Mouse (Mus musculus): Measurements from ENCODE around the gene Reep6. TPM values are rescaled to one million over a fixed set of nuclear protein-coding genes. Genes with fewer than 3 reads are reported as not detected.

The Reep6 gene
- polyA plus RNA-seq, 1 experiment from 2014 or later = 5.7 TPM

DNA sequence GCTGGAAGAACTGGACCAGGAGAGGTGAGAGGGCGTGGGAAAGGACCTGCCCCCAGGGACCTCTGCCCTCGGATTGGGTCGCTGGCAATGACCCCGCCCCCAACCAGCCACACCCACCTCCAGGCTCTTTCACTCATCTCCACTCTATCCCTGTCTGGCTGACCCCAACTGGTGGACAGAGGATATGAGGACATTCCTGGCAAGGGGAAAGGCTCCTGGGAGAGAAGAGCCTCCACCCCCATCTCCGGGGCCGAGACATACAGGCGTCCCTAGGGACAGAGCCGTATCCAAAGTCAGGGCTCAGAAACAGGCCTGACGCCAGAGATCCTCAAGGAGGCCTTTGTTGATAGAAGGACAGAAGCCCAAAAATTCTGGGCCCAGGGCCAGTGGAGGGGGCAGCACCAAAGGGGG, 27.3 kb upstream of the Reep6 start:
- Histone ChIP-seq H3K27ac (no peak overlapping the region), H3K9me3 (no peaks in the 10 kb centered on the region), H3K27me3 (peaks cover 82% of the 10 kb centered on the region), H3K4me1 (peaks cover 17% of the 10 kb centered on the region), H3K9ac (no peak overlapping the region; the same call in 1 of the 2 replicates), H3K4me3 (0 out of 2 replicates have a peak overlapping the region, but pooled peaks have one; percentile 9), H3K4me2 (replicated peaks) (peak overlapping the region; percentile 37), H3K36me3 (0 out of 2 replicates have a peak, but pooled peaks cover 2% of the 10 kb centered on the region)
- 9% methylated on average over 9 of the region's 9 CpGs for WGBS
- no peak for ATAC-seq (ENCODE audit: insufficient number of reproducible peaks, insufficient read depth, low FRiP score, low TSS enrichment)

DNA sequence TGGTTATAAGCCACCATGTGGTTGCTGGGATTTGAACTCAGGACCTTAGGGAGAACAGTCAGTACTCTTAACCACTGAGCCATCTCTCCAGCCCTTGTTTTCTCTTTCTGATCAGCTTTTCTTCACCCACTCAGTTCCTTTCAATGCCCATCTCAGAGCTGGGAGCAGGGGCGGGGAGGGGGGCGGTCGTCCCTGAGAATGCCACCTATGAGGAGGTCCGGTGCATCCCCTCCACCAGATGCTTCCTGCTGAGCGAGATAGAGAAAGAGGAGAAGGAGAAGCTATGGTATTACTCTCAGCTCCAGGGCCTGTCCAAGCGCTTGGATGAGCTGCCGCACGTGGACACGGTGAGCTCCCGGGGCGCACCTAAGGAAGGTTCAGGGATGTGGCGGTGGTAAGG, 25.3 kb upstream of the Reep6 start:
- Histone ChIP-seq H3K36me3 (peaks cover 13% of the 10 kb centered on the region), H3K4me3 (no peak overlapping the region), H3K4me1 (peaks cover 8% of the 10 kb centered on the region; the same call in 1 of the 2 replicates), H3K27ac (no peak overlapping the region), H3K9ac (no peak overlapping the region), H3K9me3 (no peaks in the 10 kb centered on the region), H3K27me3 (peaks cover 65% of the 10 kb centered on the region), H3K4me2 (replicated peaks) (peak overlapping the region; percentile 15)
- 21% methylated on average over 12 of the region's 12 CpGs for WGBS
- ATAC-seq (ENCODE audit: insufficient number of reproducible peaks, insufficient read depth, low FRiP score, low TSS enrichment) = no peak

- Histone ChIP-seq H3K36me3 (peaks cover 13% of the 10 kb centered on the region), H3K4me1 (peaks cover 8% of the 10 kb centered on the region; the same call in 1 of the 2 replicates), H3K9me3 (no peaks in the 10 kb centered on the region), H3K27ac (no peak overlapping the region), H3K4me2 (replicated peaks) (peak overlapping the region; percentile 15), H3K4me3 (no peak overlapping the region), H3K9ac (no peak overlapping the region), H3K27me3 (peaks cover 61% of the 10 kb centered on the region)
- ATAC-seq (ENCODE audit: insufficient number of reproducible peaks, insufficient read depth, low FRiP score, low TSS enrichment) = no peak
- 14% methylated on average over 25 of the region's 25 CpGs for WGBS
These were observed 24.9 kb upstream of the Reep6 start for GRCm38 (mm10) chr10:80304862-80305261.

- Histone ChIP-seq H3K4me3 (0 out of 2 replicates have a peak overlapping the region, but pooled peaks have one; percentile 3), H3K4me2 (replicated peaks) (no peak overlapping the region), H3K4me1 (peaks cover 6% of the 10 kb centered on the region; the same call in 1 of the 2 replicates), H3K36me3 (peaks cover 23% of the 10 kb centered on the region), H3K9ac (0 out of 2 replicates have a peak overlapping the region, but pooled peaks have one; percentile 4), H3K27ac (no peak overlapping the region), H3K27me3 (peaks cover 66% of the 10 kb centered on the region), H3K9me3 (no peaks in the 10 kb centered on the region)
- 82% methylated on average over 16 of the region's 16 CpGs for WGBS
- no peak for ATAC-seq (ENCODE audit: insufficient number of reproducible peaks, insufficient read depth, low FRiP score, low TSS enrichment)
These were observed 18.2 kb upstream of the Reep6 start for GRCm38 (mm10) chr10:80311560-80311959.

DNA sequence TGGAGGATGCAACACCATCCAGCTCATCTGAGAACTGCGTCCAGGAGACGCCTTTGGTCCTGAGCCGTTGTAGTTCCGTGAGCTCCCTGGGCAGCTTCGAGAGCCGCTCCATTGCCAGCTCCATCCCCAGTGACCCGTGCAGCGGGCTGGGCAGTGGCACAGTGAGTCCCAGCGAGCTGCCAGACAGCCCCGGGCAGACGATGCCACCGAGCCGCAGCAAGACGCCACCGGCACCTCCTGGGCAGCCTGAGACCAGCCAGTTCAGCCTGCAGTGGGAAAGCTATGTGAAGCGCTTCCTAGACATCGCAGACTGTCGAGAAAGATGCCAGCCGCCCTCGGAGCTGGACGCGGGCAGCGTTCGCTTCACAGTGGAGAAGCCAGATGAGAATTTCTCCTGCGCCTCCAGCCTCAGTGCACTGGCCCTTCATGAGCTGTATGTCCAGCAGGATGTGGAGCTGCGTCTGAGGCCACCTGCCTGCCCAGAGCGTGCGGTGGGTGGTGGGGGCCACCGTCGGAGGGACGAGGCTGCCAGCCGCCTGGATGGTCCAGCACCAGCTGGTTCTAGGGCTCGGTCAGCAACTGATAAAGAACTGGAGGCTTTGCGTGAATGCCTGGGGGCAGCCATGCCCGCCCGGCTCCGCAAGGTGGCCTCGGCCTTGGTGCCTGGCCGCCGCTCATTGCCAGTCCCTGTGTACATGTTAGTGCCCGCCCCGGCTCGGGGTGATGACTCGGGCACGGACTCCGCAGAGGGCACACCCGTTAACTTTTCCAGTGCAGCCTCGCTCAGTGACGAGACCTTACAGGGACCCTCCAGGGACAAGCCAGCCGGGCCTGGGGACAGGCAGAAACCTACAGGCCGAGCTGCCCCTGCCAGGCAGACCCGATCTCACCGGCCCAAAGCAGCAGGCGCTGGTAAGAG, 16.9 kb upstream of the Reep6 start:
- Histone ChIP-seq H3K27ac (no peak overlapping the region), H3K36me3 (peaks cover 27% of the 10 kb centered on the region), H3K9ac (no peak overlapping the region), H3K9me3 (no peaks in the 10 kb centered on the region), H3K4me1 (peaks cover 6% of the 10 kb centered on the region; the same call in 1 of the 2 replicates), H3K4me2 (replicated peaks) (no peak overlapping the region), H3K4me3 (no peak overlapping the region), H3K27me3 (peaks cover 78% of the 10 kb centered on the region)
- no peak for ATAC-seq (ENCODE audit: insufficient number of reproducible peaks, insufficient read depth, low FRiP score, low TSS enrichment)
- 63% methylated on average over 54 of the region's 54 CpGs for WGBS

DNA sequence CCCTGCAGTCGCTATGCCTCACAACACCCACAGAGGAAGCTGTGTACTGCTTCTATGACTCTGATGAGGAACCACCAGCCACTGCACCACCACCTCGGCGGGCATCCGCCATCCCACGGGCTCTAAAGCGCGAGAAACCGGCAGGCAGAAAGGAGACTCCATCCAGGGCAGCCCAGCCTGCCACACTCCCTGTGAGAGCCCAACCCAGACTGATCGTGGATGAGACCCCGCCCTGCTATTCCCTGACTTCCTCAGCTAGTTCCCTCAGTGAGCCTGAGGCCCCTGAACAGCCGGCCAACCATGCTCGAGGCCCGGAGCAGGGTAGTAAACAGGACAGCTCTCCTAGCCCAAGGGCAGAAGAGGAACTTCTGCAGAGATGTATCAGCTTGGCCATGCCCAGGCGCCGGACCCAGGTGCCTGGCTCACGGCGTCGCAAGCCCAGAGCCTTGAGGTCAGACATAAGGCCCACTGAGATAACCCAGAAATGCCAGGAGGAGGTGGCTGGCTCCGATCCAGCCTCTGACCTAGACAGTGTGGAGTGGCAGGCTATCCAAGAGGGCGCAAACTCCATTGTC, 16.0 kb upstream of the Reep6 start:
- Histone ChIP-seq H3K4me2 (replicated peaks) (no peak overlapping the region), H3K27me3 (peaks cover 83% of the 10 kb centered on the region), H3K9ac (0 out of 2 replicates have a peak overlapping the region, but pooled peaks have one; percentile 7), H3K4me1 (peaks cover 6% of the 10 kb centered on the region; the same call in 1 of the 2 replicates), H3K36me3 (peaks cover 33% of the 10 kb centered on the region), H3K4me3 (no peak overlapping the region), H3K9me3 (no peaks in the 10 kb centered on the region), H3K27ac (no peak overlapping the region)
- 53% methylated on average over 20 of the region's 20 CpGs for WGBS
- ATAC-seq (ENCODE audit: insufficient number of reproducible peaks, insufficient read depth, low FRiP score, low TSS enrichment) = no peak

DNA sequence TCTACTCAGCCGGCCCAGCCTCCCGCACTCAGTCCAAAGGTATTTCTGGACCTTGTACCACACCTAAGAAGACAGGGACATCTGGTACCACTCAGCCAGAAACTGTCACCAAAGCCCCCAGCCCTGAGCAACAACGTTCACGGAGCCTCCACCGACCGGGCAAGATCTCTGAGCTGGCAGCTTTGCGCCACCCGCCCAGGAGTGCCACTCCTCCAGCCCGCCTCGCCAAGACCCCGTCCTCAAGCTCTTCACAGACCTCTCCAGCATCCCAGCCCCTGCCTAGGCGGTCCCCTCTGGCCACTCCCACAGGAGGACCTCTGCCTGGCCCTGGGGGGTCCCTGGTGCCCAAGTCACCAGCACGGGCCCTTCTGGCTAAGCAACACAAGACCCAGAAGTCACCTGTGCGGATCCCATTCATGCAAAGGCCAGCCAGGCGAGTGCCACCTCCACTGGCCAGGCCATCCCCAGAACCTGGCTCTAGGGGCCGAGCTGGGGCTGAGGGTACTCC, 15.2 kb upstream of the Reep6 start:
- Histone ChIP-seq H3K36me3 (peaks cover 31% of the 10 kb centered on the region; the same call in 1 of the 2 replicates), H3K9ac (0 out of 2 replicates have a peak overlapping the region, but pooled peaks have one; percentile 30), H3K4me1 (peaks cover 12% of the 10 kb centered on the region)

DNA sequence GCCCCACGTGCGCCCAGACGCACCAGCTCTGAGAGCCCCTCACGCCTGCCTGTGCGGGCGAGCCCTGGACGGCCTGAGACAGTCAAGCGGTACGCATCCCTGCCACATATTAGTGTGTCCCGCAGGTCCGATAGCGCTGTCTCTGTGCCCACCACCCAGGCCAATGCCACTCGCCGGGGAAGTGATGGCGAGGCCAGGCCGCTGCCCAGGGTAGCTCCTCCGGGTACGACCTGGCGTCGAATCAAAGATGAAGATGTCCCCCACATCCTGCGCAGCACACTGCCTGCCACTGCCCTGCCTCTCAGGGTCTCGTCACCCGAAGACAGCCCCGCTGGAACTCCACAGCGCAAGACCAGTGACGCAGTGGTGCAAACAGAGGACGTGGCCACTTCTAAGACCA, 14.4 kb upstream of the Reep6 start:
- ATAC-seq (ENCODE audit: insufficient number of reproducible peaks, insufficient read depth, low FRiP score, low TSS enrichment) = no peak
- no peak overlapping the region for H3K4me2 ChIP-seq (replicated peaks)
- peaks cover 31% of the 10 kb centered on the region; the same call in 1 of the 2 replicates for H3K36me3 ChIP-seq
- no peak overlapping the region for H3K27ac ChIP-seq
- peak overlapping the region; percentile 30; the same call in 1 of the 2 replicates for H3K9ac ChIP-seq
- H3K9me3 ChIP-seq = no peaks in the 10 kb centered on the region
- peaks cover 80% of the 10 kb centered on the region for H3K27me3 ChIP-seq
- WGBS = 47% methylated on average over 27 of the region's 27 CpGs
- 0 out of 2 replicates have a peak overlapping the region, but pooled peaks have one; percentile 1 for H3K4me3 ChIP-seq
- H3K4me1 ChIP-seq = peaks cover 15% of the 10 kb centered on the region

More for the DNA sequence above, 15.2 kb upstream of the Reep6 start:
- H3K4me2 ChIP-seq (replicated peaks) = no peak overlapping the region
- H3K27me3 ChIP-seq = peaks cover 80% of the 10 kb centered on the region
- no peak for ATAC-seq (ENCODE audit: insufficient number of reproducible peaks, insufficient read depth, low FRiP score, low TSS enrichment)
- H3K4me3 ChIP-seq = no peak overlapping the region
- WGBS = 54% methylated on average over 16 of the region's 16 CpGs
- no peaks in the 10 kb centered on the region for H3K9me3 ChIP-seq
- H3K27ac ChIP-seq = no peak overlapping the region

DNA sequence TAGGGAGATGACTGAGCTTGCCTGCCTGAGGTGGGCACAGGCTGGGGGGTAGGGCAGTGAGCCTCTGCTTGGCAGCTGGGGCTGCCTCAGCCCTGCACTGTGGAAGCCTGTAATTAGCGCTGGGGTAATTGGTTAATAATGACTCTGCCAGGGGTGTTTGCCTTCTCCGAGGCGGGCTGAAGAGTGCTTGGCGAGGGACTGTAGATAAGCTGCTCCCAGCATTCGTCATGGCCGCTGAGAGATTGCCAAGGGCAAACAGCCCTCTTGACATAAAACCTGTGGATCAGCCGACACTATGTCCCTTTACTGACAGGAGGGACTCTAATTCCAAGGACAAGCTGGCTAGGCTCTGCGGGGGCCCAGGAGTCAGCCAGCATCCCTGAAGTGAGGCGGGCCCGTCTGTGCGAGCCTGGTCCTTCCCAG, 13.4 kb upstream of the Reep6 start:
- WGBS = 32% methylated on average over 11 of the region's 11 CpGs
- Histone ChIP-seq H3K27ac (no peak overlapping the region), H3K27me3 (peaks cover 69% of the 10 kb centered on the region), H3K9me3 (no peaks in the 10 kb centered on the region), H3K4me1 (peaks cover 15% of the 10 kb centered on the region), H3K36me3 (peaks cover 31% of the 10 kb centered on the region; the same call in 1 of the 2 replicates), H3K9ac (no peak overlapping the region), H3K4me2 (replicated peaks) (no peak overlapping the region), H3K4me3 (no peak overlapping the region)
- no peak for ATAC-seq (ENCODE audit: insufficient number of reproducible peaks, insufficient read depth, low FRiP score, low TSS enrichment)

DNA sequence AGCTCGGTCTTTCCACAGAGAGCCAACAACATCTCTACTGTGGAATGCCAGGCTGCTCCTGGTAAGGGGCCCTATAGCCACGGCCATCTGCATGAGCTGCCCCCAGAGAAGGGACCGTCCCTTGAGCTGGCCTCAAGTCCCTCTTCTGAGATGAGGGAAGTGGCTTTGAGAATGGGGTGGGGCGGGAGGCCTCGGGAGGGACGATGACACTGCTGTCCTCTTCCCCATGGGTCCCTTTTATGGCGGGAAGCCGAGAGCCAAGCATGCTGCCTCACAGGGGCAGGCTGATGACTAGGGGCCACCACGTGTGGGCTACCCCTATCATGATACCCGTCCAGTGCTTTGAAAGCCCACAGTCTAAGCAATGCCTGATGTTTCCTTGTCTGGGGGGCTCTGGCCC, 12.7 kb upstream of the Reep6 start:
- 65% methylated on average over 10 of the region's 10 CpGs for WGBS
- Histone ChIP-seq H3K9ac (no peak overlapping the region), H3K9me3 (no peaks in the 10 kb centered on the region), H3K4me3 (no peak overlapping the region), H3K27me3 (peaks cover 67% of the 10 kb centered on the region), H3K4me2 (replicated peaks) (no peak overlapping the region), H3K36me3 (peaks cover 28% of the 10 kb centered on the region; the same call in 1 of the 2 replicates), H3K27ac (no peak overlapping the region), H3K4me1 (peaks cover 19% of the 10 kb centered on the region)
- ATAC-seq (ENCODE audit: insufficient number of reproducible peaks, insufficient read depth, low FRiP score, low TSS enrichment) = no peak

GRCm38 (mm10) chr10:80320340-80320760, 9.4 kb upstream of the Reep6 start, which contains the start of gene 2310011J03Rik:
Gene 2310011J03Rik, minus strand, starts transcription at chr10:80320537.
- peak within 1 kb of the TSS; percentile 85 for H3K9ac ChIP-seq
- H3K4me2 ChIP-seq (replicated peaks) = peak within 1 kb of the TSS; percentile 80
- peak within 1 kb of the TSS; percentile 69 for H3K27ac ChIP-seq
- peak within 1 kb of the TSS; percentile 85 for H3K4me3 ChIP-seq
- peaks cover 40% of the 10 kb centered on the region for H3K27me3 ChIP-seq
- no peaks in the 10 kb centered on the region for H3K9me3 ChIP-seq
- peaks cover 22% of the 10 kb centered on the region; the same call in 1 of the 2 replicates for H3K36me3 ChIP-seq
- WGBS = 1% methylated on average over 34 of the region's 34 CpGs
- ATAC-seq (ENCODE audit: insufficient number of reproducible peaks, insufficient read depth, low FRiP score, low TSS enrichment) = no peak
- peaks cover 16% of the 10 kb centered on the region for H3K4me1 ChIP-seq

Data from embryonic facial prominence, embryonic 12.5 days (tissue).